Comparison of ENCODE assay signal across 12 mouse cellular contexts in genomic region chr5:139558917-139559660, GRCm38 (mm10). TPM values are rescaled to one million over a fixed set of nuclear protein-coding genes. Genes with fewer than 3 reads are reported as not detected.
DNase-seq lines count a peak whose midpoint lies in the region; ATAC-seq and TF ChIP-seq lines count a peak whose summit lies in the region.
"Had no signal": no experiment of that assay in that cellular context is flagged by ENCODE, and none has a peak within 500 bp of the region (broad histone marks: within the 10 kb centered on the region; RNA-seq: fewer than 3 reads in every experiment).

No protein-coding gene starts in this region.

- WGBS in kidney, embryonic 14.5 days = 5% methylated on average over 12 of the region's 12 CpGs
- 3% methylated on average over 12 of the region's 12 CpGs for WGBS in hindbrain, embryonic 13.5 days
- 9% methylated on average over 12 of the region's 12 CpGs for WGBS in liver, embryonic 11.5 days

- H3K9me3 ChIP-seq in kidney, embryonic 14.5 days (ENCODE audit: control insufficient read depth, low read length) = no peaks in the 10 kb centered on the region
- no peaks in the 10 kb centered on the region for H3K9me3 ChIP-seq in hindbrain, embryonic 13.5 days
- no peaks in the 10 kb centered on the region for H3K9me3 ChIP-seq in liver, embryonic 11.5 days (ENCODE audit: control insufficient read depth, low read length)

- no peak overlapping the region for H3K9ac ChIP-seq in kidney, embryonic 14.5 days (ENCODE audit: low read depth, low read length)
- H3K9ac ChIP-seq in hindbrain, embryonic 13.5 days = no peak overlapping the region; the same call in 1 of the 2 replicates
- no peak overlapping the region for H3K9ac ChIP-seq in liver, embryonic 11.5 days (ENCODE audit: low read depth, low read length)

- H3K4me3 ChIP-seq in kidney, embryonic 14.5 days (ENCODE audit: low read length) = no peak overlapping the region
- H3K4me3 ChIP-seq in hindbrain, embryonic 13.5 days = no peak overlapping the region
- H3K4me3 ChIP-seq in layer of hippocampus, adult 2 months = no peak overlapping the region
- no peak overlapping the region for H3K4me3 ChIP-seq in liver, embryonic 11.5 days (ENCODE audit: low read depth, low read length)

- TF ChIP-seq CTCF in layer of hippocampus, adult 2 months (conservative IDR thresholded peaks at IDR 0.05) = no peak

- H3K4me1 ChIP-seq in kidney, embryonic 14.5 days (ENCODE audit: control insufficient read depth, insufficient read depth, low read length) = peaks cover 41% of the 10 kb centered on the region
- peaks cover 58% of the 10 kb centered on the region for H3K4me1 ChIP-seq in hindbrain, embryonic 13.5 days (replicated peaks)
- H3K4me1 ChIP-seq in liver, embryonic 11.5 days (replicated peaks; ENCODE audit: control insufficient read depth, insufficient read depth, low read length) = no peaks in the 10 kb centered on the region

- H3K4me2 ChIP-seq in kidney, embryonic 14.5 days (replicated peaks; ENCODE audit: low read depth, low read length) = no peak overlapping the region
- H3K4me2 ChIP-seq in hindbrain, embryonic 13.5 days = peak overlapping the region; percentile 13
- H3K4me2 ChIP-seq in liver, embryonic 11.5 days = no peak overlapping the region

- no peak for DNase-seq in kidney, postnatal 25 days
- peak; percentile 72 for DNase-seq in embryo, embryonic 11 days
- DNase-seq in neural tube, embryonic 10.5 days (ENCODE audit: extremely low spot score, low spot score) = peak; percentile 61
- DNase-seq in layer of hippocampus, adult 2 months (ENCODE audit: low spot score in 2 of 2) = no peak
- DNase-seq in liver, embryonic 11.5 days (ENCODE audit: low spot score) = no peak
- no peak for DNase-seq in frontal cortex, postnatal 14 days (ENCODE audit: low spot score in 2 of 2)
- DNase-seq: spleen, adult 18-20 months had no signal

- H3K27ac ChIP-seq in kidney, embryonic 14.5 days (ENCODE audit: low read depth, low read length) = peak overlapping the region; percentile 78; the same call in 1 of the 2 replicates
- H3K27ac ChIP-seq in hindbrain, embryonic 13.5 days = peak overlapping the region; percentile 80
- no peak overlapping the region for H3K27ac ChIP-seq in layer of hippocampus, adult 2 months
- no peak overlapping the region for H3K27ac ChIP-seq in liver, embryonic 11.5 days (ENCODE audit: low read depth, low read length)

- ATAC-seq in kidney, embryonic 14.5 days (ENCODE audit: low FRiP score, low TSS enrichment) = no peak
- ATAC-seq in hindbrain, embryonic 13.5 days (ENCODE audit: low FRiP score) = peak; percentile 40; the same call in 1 of the 2 replicates
- ATAC-seq in liver, embryonic 11.5 days (replicated peaks; ENCODE audit: low FRiP score) = no peak

- no peaks in the 10 kb centered on the region for H3K36me3 ChIP-seq in kidney, embryonic 14.5 days (ENCODE audit: control insufficient read depth, insufficient read depth, low read length)
- no peaks in the 10 kb centered on the region for H3K36me3 ChIP-seq in hindbrain, embryonic 13.5 days
- no peaks in the 10 kb centered on the region for H3K36me3 ChIP-seq in liver, embryonic 11.5 days (ENCODE audit: control insufficient read depth, insufficient read depth, low read length)

- peaks cover 71% of the 10 kb centered on the region for H3K27me3 ChIP-seq in kidney, embryonic 14.5 days (ENCODE audit: control insufficient read depth, insufficient read depth, low read length)
- H3K27me3 ChIP-seq in hindbrain, embryonic 13.5 days = peaks cover 90% of the 10 kb centered on the region
- H3K27me3 ChIP-seq in liver, embryonic 11.5 days (replicated peaks; ENCODE audit: control insufficient read depth, insufficient read depth, low read length) = peaks cover 99% of the 10 kb centered on the region

RNA-seq across cellular contexts. Expression of gene Uncx, which starts 15.8 kb away (rescaled TPM):
- 130 and 131 TPM in 2 replicates for polyA plus RNA-seq in kidney, embryonic 14.5 days (2014; fragmentation: Nextera tagmentation; extraction: Ambion mirVana)
- 48.8 and 60.7 TPM in 2 replicates for polyA plus RNA-seq in hindbrain, embryonic 13.5 days (2015; fragmentation: Nextera tagmentation; extraction: Ambion mirVana)
- total RNA-seq in layer of hippocampus, adult 2 months (2021) = not detected
- polyA plus RNA-seq in liver, embryonic 11.5 days (2014; fragmentation: Nextera tagmentation; extraction: Ambion mirVana) = not detected in 2 replicates
- total RNA-seq: CH12.LX; granulocyte monocyte progenitor cell, adult 5-6 weeks; monocyte, adult 5-6 weeks had no signal

Comparison
In these comparisons a context has a peak if more than half of its experiments do, and no peak if none do; other contexts are left out.
1. H3K27ac ChIP-seq: peak in kidney, embryonic 14.5 days (single experiment) and hindbrain, embryonic 13.5 days (single experiment); none in layer of hippocampus, adult 2 months (single experiment) and liver, embryonic 11.5 days (single experiment).
2. DNase-seq: peak in embryo, embryonic 11 days (single experiment) and neural tube, embryonic 10.5 days (single experiment); none in kidney, postnatal 25 days (0 of 2), layer of hippocampus, adult 2 months (0 of 2), liver, embryonic 11.5 days (single experiment) and frontal cortex, postnatal 14 days (0 of 2).
3. RNA of gene Uncx, which starts 15.8 kb away (polyA plus RNA-seq): 130 to 131 TPM in kidney, embryonic 14.5 days and 48.8 to 60.7 TPM in hindbrain, embryonic 13.5 days; not detected in liver, embryonic 11.5 days; every median in the first group is over 10 times any median in the second.